ENCODE assay signal across 22 mouse cellular contexts in genomic region chr8:105400016-105400415, GRCm38 (mm10). TPM values are rescaled to one million over a fixed set of nuclear protein-coding genes. Genes with fewer than 3 reads are reported as not detected.
"Had no signal": no experiment of that assay in that cellular context is flagged by ENCODE, and none has a peak within 500 bp of the region (broad histone marks: within the 10 kb centered on the region; RNA-seq: fewer than 3 reads in every experiment).

No protein-coding gene starts in this region.

- H3K27me3 ChIP-seq: neural tube, embryonic 12.5 days; neural tube, embryonic 13.5 days; neural tube, embryonic 15.5 days; stomach, embryonic 15.5 days had no signal

- H3K36me3 ChIP-seq: neural tube, embryonic 12.5 days; neural tube, embryonic 13.5 days; neural tube, embryonic 15.5 days; stomach, embryonic 15.5 days had no signal

- H3K9me3 ChIP-seq: neural tube, embryonic 12.5 days; neural tube, embryonic 13.5 days; neural tube, embryonic 15.5 days; stomach, embryonic 15.5 days had no signal

- H3K27ac ChIP-seq: neural tube, embryonic 12.5 days; neural tube, embryonic 13.5 days; neural tube, embryonic 15.5 days; stomach, embryonic 15.5 days; stomach, postnatal 0 days had no signal

- H3K4me3 ChIP-seq: neural tube, embryonic 12.5 days; neural tube, embryonic 13.5 days; neural tube, embryonic 15.5 days; stomach, embryonic 15.5 days had no signal

- H3K4me2 ChIP-seq: neural tube, embryonic 12.5 days; neural tube, embryonic 13.5 days; neural tube, embryonic 15.5 days; stomach, embryonic 15.5 days had no signal

- H3K4me1 ChIP-seq: neural tube, embryonic 12.5 days; neural tube, embryonic 13.5 days; neural tube, embryonic 15.5 days; stomach, embryonic 15.5 days had no signal

- DNase-seq: retina, postnatal 1 day; right cerebral cortex, adult 18-20 months; right cerebral cortex, postnatal 14 days; right cerebral cortex, postnatal 25 days; right cerebral cortex, postnatal 4 days; spleen, adult 18-20 months; thymus, adult 18-20 months; thymus, adult 2 months; thymus, postnatal 14 days; thymus, postnatal 25 days; thymus, postnatal 36 days; thymus, postnatal 4 days had no signal

RNA-seq across cellular contexts. Expression of gene Kctd19, which starts 13.3 kb away (rescaled TPM):
- total RNA-seq: neutrophil, adult 5-6 weeks had no signal
- polyA plus RNA-seq: neural tube, embryonic 12.5 days; neural tube, embryonic 13.5 days; neural tube, embryonic 14.5 days; neural tube, embryonic 15.5 days; small intestine, adult 2 months; stomach, embryonic 14.5 days; stomach, embryonic 15.5 days; stomach, embryonic 16.5 days; stomach, postnatal 0 days had no signal

RNA-seq across cellular contexts. Expression of gene Lrrc36, which starts 13.4 kb away (rescaled TPM):
- total RNA-seq: neutrophil, adult 5-6 weeks had no signal
- polyA plus RNA-seq: small intestine, adult 2 months; stomach, embryonic 14.5 days; stomach, embryonic 15.5 days had no signal

RNA-seq across cellular contexts. Expression of gene Plekhg4, which starts 26.9 kb away (rescaled TPM):
- total RNA-seq: neutrophil, adult 5-6 weeks had no signal
